Mouse (Mus musculus) liver, adult (tissue): Measurements from ENCODE around the gene Adam12.
A peak's percentile ranks its signal among the peaks of the same experiment; 100 is the strongest.

ENCODE experiments used
- GATA4 ChIP-seq: IDR thresholded peaks from 2 replicates; pipeline ENCODE4 v1.6.1; 2014; ENCODE audit warnings: mild to moderate bottlenecking, low read length; ENCODE audit not compliant: insufficient replicate concordance

The Adam12 gene

GRCm38 (mm10) chr7:134144111-134144510 is 87.8 kb downstream of the Adam12 start:
- no peak for TF ChIP-seq GATA4

GRCm38 (mm10) chr7:134139291-134139949 is 92.5 kb downstream of the Adam12 start:
- no peak for TF ChIP-seq GATA4

DNA sequence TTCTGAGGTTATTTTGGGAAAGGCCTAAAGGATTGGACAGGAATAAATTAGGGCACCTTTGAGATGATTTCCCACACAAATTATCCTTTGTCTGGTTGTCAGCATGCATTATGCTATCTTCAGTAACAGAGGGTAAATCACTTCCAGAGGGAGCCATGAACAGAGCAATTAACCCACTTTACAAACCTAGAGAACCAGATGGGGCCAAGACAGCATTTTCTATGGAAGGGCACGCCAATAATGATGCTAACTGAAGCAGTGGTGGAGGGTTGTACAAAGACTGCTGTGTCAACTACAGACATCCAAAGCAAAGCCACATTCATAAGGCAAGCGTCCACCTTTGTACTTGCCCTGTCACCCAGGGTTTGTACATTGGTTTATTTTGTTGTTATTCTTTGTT is 99.6 kb downstream of the Adam12 start:
- TF ChIP-seq GATA4, result no peak

DNA sequence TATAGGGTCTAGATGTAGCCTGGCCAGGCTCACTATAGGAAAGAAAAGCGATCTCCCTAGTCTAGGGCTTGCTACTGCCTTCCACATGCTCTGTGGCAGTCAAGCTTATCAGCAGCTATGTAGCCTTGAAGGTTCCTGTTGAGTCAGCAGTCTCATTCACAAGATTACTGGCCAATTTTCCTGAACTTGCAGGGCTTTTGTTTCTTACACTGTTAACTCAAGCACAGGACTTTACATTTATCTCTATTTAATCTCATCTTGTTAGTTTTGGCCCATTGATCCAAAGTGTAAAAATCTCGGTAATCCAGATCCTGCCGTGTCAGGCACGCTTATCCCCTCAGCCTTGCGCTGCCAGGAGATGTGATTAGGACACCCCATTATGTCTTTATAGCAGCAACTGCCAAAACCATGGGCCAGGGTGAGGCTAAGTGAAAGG is 103.8 kb downstream of the Adam12 start:
- TF ChIP-seq GATA4, result peak; percentile 25; the same call in 1 of the 2 replicates

DNA sequence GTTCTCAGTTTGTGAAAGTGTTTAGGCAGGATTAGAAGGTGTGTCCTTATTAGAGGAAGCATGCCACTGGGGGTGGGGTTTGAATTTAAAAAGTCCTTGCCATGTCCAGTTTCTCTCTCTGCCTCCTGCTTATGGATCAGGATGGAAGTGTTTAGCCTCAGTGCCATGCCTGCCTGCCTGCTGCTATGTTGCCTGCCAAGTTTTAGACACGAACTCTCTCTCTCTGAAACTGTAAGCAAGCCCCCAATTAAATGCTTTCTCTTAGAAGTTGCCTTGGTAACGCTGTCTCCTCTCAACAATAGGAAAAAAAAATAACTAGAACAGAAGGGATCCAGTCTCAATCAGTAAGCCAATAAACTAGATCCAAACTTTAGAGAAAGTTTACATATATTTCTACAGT is 110.5 kb downstream of the Adam12 start:
- TF ChIP-seq GATA4, result no peak

DNA sequence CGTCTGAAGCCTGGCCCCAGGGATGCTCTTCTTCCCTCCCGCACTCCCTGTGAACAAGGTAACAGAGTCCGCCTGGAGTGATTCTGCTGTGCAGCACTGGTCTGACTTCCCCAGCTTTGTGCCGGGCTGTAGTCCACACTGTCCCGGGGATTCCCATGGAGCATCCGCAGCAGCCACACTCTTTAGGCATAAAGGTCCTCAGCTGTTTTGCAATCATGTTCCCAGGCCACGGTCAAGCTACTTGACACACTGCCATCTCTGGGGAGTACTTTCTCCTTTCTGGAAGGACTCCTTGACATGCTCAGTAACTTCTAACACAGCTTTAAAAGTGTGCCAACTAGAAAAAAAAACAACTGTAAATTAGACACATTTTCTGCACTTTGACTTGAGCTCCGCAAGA is 116.5 kb downstream of the Adam12 start:
- TF ChIP-seq GATA4, result no peak

GRCm38 (mm10) chr7:134114311-134115188 is 117.4 kb downstream of the Adam12 start:
- TF ChIP-seq GATA4, result no peak

- TF ChIP-seq GATA4, result no peak
Observed at GRCm38 (mm10) chr7:134113829-134114228, 118.1 kb downstream of the Adam12 start.

DNA sequence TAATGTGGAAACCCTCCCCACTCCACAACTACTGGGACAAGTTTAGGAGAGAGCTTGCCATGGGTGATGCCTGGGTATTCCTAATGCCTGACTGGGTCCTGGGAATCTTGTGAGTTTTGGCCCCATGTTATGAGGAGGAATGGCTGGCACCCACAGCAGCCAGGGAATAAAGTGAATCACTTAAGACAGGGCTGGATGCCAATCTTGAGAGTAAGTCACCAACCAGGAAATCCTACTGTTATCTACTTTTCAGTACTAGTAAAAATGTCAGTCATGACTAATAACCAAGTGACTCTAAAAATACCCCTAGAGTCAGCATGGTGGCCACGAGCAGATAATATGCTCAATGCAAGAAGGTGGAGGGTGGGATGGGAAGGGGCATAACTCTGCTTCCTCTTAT is 121.8 kb downstream of the Adam12 start:
- no peak for TF ChIP-seq GATA4

DNA sequence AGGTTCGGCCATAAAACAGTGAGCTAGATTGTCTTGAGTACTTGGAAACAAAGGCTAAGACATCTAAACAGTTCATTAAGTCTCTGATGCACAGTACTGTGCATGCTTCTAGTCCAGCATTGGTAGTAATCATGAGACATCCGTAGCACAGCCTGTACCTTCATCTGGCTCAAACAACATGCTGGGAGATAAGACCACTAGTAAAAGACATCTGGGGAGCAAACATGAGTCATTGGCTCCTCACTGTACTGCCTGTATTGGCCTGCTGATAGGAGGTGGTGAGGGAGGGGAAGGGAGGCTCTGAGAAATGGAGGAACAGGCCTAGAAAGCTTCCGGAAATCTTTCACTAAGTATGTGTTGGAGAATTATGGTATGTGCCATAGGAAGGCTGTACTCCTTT is 124.1 kb downstream of the Adam12 start:
- no peak for TF ChIP-seq GATA4

DNA sequence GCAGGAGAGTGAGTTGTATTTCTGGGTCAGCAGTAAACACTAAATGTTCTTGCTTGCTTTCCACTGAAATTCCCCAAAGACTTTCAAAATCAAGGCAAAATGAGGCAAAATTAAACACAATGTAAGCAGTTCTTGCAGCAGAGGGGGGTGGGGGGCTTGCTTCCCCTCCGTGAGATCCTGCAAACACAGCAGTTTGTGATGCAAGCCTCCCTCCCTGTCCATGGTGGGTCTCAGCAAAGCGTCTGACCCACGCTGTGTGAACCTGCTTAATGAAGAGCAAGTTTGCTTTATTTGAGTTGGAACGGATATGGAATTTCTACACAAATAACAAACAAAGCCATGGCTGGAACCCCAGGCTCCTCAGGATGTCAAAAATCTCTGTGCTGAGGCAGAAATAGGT is 132.9 kb downstream of the Adam12 start:
- TF ChIP-seq GATA4, result no peak

DNA sequence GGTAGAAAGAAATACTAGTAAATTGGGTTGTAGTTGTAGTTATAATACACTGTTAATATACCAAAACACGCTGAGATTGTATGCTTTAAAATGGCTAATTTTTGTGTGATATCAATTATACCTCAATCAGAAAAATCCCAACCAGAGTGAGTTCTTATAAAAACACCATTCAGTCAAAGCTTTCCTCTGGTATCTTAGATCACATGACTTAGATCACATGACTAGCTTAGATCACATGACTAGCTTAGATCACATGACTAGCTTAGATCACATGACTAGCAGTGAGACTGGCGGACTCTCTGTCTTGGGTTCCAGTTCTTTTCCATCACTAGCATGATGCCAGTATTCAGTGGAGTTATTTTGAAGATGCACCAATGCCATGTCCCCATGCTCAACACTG is 134.1 kb downstream of the Adam12 start:
- no peak for TF ChIP-seq GATA4

DNA sequence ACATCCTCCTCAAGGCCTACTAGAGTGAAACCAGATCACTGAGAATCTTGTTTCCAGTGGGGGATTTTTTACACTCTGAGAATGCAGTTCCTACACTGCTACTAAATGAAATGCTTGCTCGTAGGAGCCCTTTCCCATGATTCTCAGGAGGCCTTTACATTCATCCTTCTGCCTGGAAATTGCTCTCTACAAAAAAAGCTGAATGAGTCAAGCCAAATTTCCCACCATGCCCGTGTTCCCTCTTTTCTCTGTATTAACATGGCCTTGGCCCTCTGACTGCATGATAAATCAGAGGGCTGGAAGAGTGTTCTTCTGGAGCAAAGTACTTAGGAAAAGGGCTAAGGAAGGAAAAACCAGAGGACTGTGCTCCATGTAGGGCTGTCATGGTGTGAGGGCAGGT is 138.1 kb downstream of the Adam12 start:
- TF ChIP-seq GATA4, result no peak

DNA sequence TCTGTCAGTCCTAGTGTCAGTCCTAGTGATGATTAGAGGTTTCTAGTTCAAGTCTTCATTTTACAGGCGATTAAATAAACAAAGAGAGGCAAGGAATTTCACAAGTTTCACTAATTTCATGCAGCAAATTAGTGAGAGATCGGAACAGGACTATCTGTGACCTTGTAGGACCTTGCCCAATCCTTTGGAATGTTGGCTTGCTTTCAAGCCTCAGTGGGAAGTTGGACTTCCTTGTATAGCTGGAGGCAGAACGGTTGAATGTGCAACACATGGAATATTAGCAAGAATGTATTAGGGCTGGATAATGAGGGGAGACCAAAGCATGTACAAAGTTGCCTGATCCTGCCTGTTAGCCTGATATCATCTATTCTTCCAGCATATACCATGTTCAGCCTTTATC is 141.2 kb downstream of the Adam12 start:
- no peak for TF ChIP-seq GATA4

DNA sequence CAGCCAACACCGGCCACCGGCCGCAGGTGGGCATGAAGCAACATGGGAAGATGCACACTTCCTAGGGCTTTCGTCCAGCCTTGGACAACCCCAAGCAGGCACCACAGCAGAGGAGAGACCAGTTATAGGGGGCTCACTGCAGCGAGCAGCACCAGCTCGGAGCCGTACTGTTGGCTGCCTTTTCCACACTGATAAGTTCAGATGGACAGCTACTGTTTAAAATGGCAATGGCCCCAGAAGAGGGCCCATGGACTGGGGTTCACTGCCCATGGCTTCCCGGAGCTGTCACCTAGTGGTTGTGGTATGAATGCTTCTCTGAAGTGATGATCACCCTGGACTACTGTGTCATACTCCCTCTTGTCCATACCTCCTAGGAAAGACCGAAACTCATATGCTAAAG is 141.7 kb downstream of the Adam12 start:
- no peak for TF ChIP-seq GATA4
